Mouse (Mus musculus): Measurements from ENCODE around the gene Pmf1. TPM values are rescaled to one million over a fixed set of nuclear protein-coding genes. Genes with fewer than 3 reads are reported as not detected.
A peak's percentile ranks its signal among the peaks of the same experiment; 100 is the strongest.

The Pmf1 gene
- polyA plus RNA-seq, 1 experiment from 2014 or later = 127 TPM

- no peak overlapping the region for H3K27ac ChIP-seq
- no peak overlapping the region for H3K4me3 ChIP-seq
- H3K36me3 ChIP-seq = peaks cover 66% of the 10 kb centered on the region
- H3K4me2 ChIP-seq (replicated peaks) = no peak overlapping the region
- H3K27me3 ChIP-seq = no peaks in the 10 kb centered on the region
- 87% methylated on average over 11 of the region's 11 CpGs for WGBS
- no peak overlapping the region for H3K9ac ChIP-seq
- no peaks in the 10 kb centered on the region for H3K9me3 ChIP-seq
- H3K4me1 ChIP-seq = peaks cover 25% of the 10 kb centered on the region
- no peak for ATAC-seq (ENCODE audit: low FRiP score, low read depth)
Measured at GRCm38 (mm10) chr3:88412636-88413035, 2.5 kb upstream of the Pmf1 start.

- no peaks in the 10 kb centered on the region for H3K27me3 ChIP-seq
- H3K4me2 ChIP-seq (replicated peaks) = no peak overlapping the region
- peaks cover 56% of the 10 kb centered on the region for H3K36me3 ChIP-seq
- ATAC-seq (ENCODE audit: low FRiP score, low read depth) = no peak
- WGBS = 87% methylated on average over 4 of the region's 4 CpGs
- no peak overlapping the region for H3K4me3 ChIP-seq
- peaks cover 33% of the 10 kb centered on the region for H3K4me1 ChIP-seq
- H3K9me3 ChIP-seq = no peaks in the 10 kb centered on the region
- H3K27ac ChIP-seq = no peak overlapping the region
- no peak overlapping the region for H3K9ac ChIP-seq
Measured at GRCm38 (mm10) chr3:88411681-88412080, 1.6 kb upstream of the Pmf1 start.

- Histone ChIP-seq H3K4me1 (peaks cover 33% of the 10 kb centered on the region), H3K27me3 (no peaks in the 10 kb centered on the region), H3K9me3 (no peaks in the 10 kb centered on the region), H3K36me3 (peaks cover 49% of the 10 kb centered on the region), H3K4me2 (replicated peaks) (peak overlapping the region; percentile 68), H3K27ac (peak overlapping the region; percentile 72), H3K9ac (peak overlapping the region; percentile 53), H3K4me3 (peak overlapping the region; percentile 71)
- WGBS = 22% methylated on average over 7 of the region's 7 CpGs
- no peak for ATAC-seq (ENCODE audit: low FRiP score, low read depth)
Measured at GRCm38 (mm10) chr3:88410645-88411031, 507 bp upstream of the Pmf1 start.

GRCm38 (mm10) chr3:88408953-88409352, 1.2 kb downstream of the Pmf1 start:
- Histone ChIP-seq H3K9me3 (no peaks in the 10 kb centered on the region), H3K4me1 (peaks cover 33% of the 10 kb centered on the region), H3K9ac (peak overlapping the region; percentile 92), H3K36me3 (peaks cover 40% of the 10 kb centered on the region), H3K27ac (no peak overlapping the region), H3K4me3 (peak overlapping the region; percentile 71), H3K27me3 (no peaks in the 10 kb centered on the region), H3K4me2 (replicated peaks) (peak overlapping the region; percentile 68)
- ATAC-seq (ENCODE audit: low FRiP score, low read depth) = no peak
- WGBS = 71% methylated on average over 5 of the region's 5 CpGs

GRCm38 (mm10) chr3:88407529-88407928, 2.6 kb downstream of the Pmf1 start:
- 60% methylated on average over 7 of the region's 7 CpGs for WGBS
- H3K4me1 ChIP-seq = peaks cover 33% of the 10 kb centered on the region
- no peak overlapping the region for H3K4me3 ChIP-seq
- no peaks in the 10 kb centered on the region for H3K27me3 ChIP-seq
- ATAC-seq (ENCODE audit: low FRiP score, low read depth) = no peak
- H3K9ac ChIP-seq = no peak overlapping the region
- no peak overlapping the region for H3K4me2 ChIP-seq (replicated peaks)
- no peaks in the 10 kb centered on the region for H3K9me3 ChIP-seq
- peaks cover 38% of the 10 kb centered on the region for H3K36me3 ChIP-seq
- no peak overlapping the region for H3K27ac ChIP-seq

- no peak overlapping the region for H3K4me3 ChIP-seq
- no peak for ATAC-seq (ENCODE audit: low FRiP score, low read depth)
- no peak overlapping the region for H3K27ac ChIP-seq
- peaks cover 33% of the 10 kb centered on the region for H3K4me1 ChIP-seq
- no peaks in the 10 kb centered on the region for H3K27me3 ChIP-seq
- 1% methylated on average over 2 of the region's 2 CpGs for WGBS
- no peaks in the 10 kb centered on the region for H3K9me3 ChIP-seq
- H3K4me2 ChIP-seq (replicated peaks) = no peak overlapping the region
- H3K9ac ChIP-seq = no peak overlapping the region
- H3K36me3 ChIP-seq = peaks cover 33% of the 10 kb centered on the region
Measured at GRCm38 (mm10) chr3:88407090-88407489, 3.0 kb downstream of the Pmf1 start.

- no peaks in the 10 kb centered on the region for H3K9me3 ChIP-seq
- no peak overlapping the region for H3K27ac ChIP-seq
- H3K4me2 ChIP-seq (replicated peaks) = no peak overlapping the region
- H3K9ac ChIP-seq = no peak overlapping the region
- ATAC-seq (ENCODE audit: low FRiP score, low read depth) = no peak
- H3K36me3 ChIP-seq = peaks cover 40% of the 10 kb centered on the region
- 93% methylated on average over 10 of the region's 10 CpGs for WGBS
- peaks cover 18% of the 10 kb centered on the region for H3K4me1 ChIP-seq
- H3K27me3 ChIP-seq = no peaks in the 10 kb centered on the region
- no peak overlapping the region for H3K4me3 ChIP-seq
Measured at GRCm38 (mm10) chr3:88403522-88404230, 6.5 kb downstream of the Pmf1 start.

- no peaks in the 10 kb centered on the region for H3K4me1 ChIP-seq
- no peak for ATAC-seq (ENCODE audit: low FRiP score, low read depth)
- H3K9me3 ChIP-seq = no peaks in the 10 kb centered on the region
- no peaks in the 10 kb centered on the region for H3K27me3 ChIP-seq
- H3K4me2 ChIP-seq (replicated peaks) = no peak overlapping the region
- 70% methylated on average over 2 of the region's 2 CpGs for WGBS
- peaks cover 77% of the 10 kb centered on the region for H3K36me3 ChIP-seq
- no peak overlapping the region for H3K4me3 ChIP-seq
- H3K27ac ChIP-seq = no peak overlapping the region
- no peak overlapping the region for H3K9ac ChIP-seq
Measured at GRCm38 (mm10) chr3:88398666-88399065, 11.5 kb downstream of the Pmf1 start.

- Histone ChIP-seq H3K4me3 (no peak overlapping the region), H3K27me3 (no peaks in the 10 kb centered on the region), H3K4me2 (replicated peaks) (no peak overlapping the region), H3K9me3 (no peaks in the 10 kb centered on the region), H3K9ac (no peak overlapping the region), H3K36me3 (peaks cover 74% of the 10 kb centered on the region), H3K4me1 (no peaks in the 10 kb centered on the region), H3K27ac (no peak overlapping the region)
- 94% methylated on average over 8 of the region's 8 CpGs for WGBS
- ATAC-seq (ENCODE audit: low FRiP score, low read depth) = no peak
Measured at GRCm38 (mm10) chr3:88395742-88396141, 14.4 kb downstream of the Pmf1 start.

GRCm38 (mm10) chr3:88395288-88395687, 14.8 kb downstream of the Pmf1 start:
- no peaks in the 10 kb centered on the region for H3K9me3 ChIP-seq
- no peak overlapping the region for H3K4me3 ChIP-seq
- H3K9ac ChIP-seq = no peak overlapping the region
- ATAC-seq (ENCODE audit: low FRiP score, low read depth) = no peak
- no peaks in the 10 kb centered on the region for H3K4me1 ChIP-seq
- H3K27me3 ChIP-seq = no peaks in the 10 kb centered on the region
- peaks cover 76% of the 10 kb centered on the region for H3K36me3 ChIP-seq
- 97% methylated on average over 6 of the region's 6 CpGs for WGBS
- no peak overlapping the region for H3K27ac ChIP-seq
- H3K4me2 ChIP-seq (replicated peaks) = no peak overlapping the region

- Histone ChIP-seq H3K4me3 (no peak overlapping the region), H3K36me3 (peaks cover 67% of the 10 kb centered on the region), H3K27me3 (no peaks in the 10 kb centered on the region), H3K9ac (no peak overlapping the region), H3K9me3 (no peaks in the 10 kb centered on the region), H3K4me1 (no peaks in the 10 kb centered on the region), H3K27ac (no peak overlapping the region), H3K4me2 (replicated peaks) (no peak overlapping the region)
- 91% methylated on average over 9 of the region's 9 CpGs for WGBS
- ATAC-seq (ENCODE audit: low FRiP score, low read depth) = no peak
Measured at GRCm38 (mm10) chr3:88393776-88394375, 16.3 kb downstream of the Pmf1 start.

GRCm38 (mm10) chr3:88384364-88384763, 25.8 kb downstream of the Pmf1 start, which contains the start of gene Bglap:
Gene Bglap, minus strand, starts transcription at chr3:88384464.
- no peaks in the 10 kb centered on the region for H3K9me3 ChIP-seq

More at GRCm38 (mm10) chr3:88384364-88384763, 25.8 kb downstream of the Pmf1 start, which contains the start of gene Bglap:
- H3K4me1 ChIP-seq = no peaks in the 10 kb centered on the region; the same call in 1 of the 2 replicates
- no peak within 1 kb of the TSS for H3K4me3 ChIP-seq
- H3K36me3 ChIP-seq = no peaks in the 10 kb centered on the region
- H3K9ac ChIP-seq = no peak within 1 kb of the TSS
- no peak within 1 kb of the TSS for H3K27ac ChIP-seq
- WGBS = 73% methylated on average over 5 of the region's 5 CpGs
- ATAC-seq (ENCODE audit: low FRiP score, low read depth) = no peak
- no peaks in the 10 kb centered on the region for H3K27me3 ChIP-seq
- no peak within 1 kb of the TSS for H3K4me2 ChIP-seq (replicated peaks)
